Mouse (Mus musculus) megakaryocyte, embryonic 14.5 days (primary cell): ENCODE results near the gene Cspg5.

Experiments used
- FLI1 ChIP-seq: IDR thresholded peaks from 2 replicates; pipeline ENCODE4 v1.6.1; 2012; ENCODE audit warnings: low read length, inconsistent platforms, mixed read lengths
- GATA1 ChIP-seq: IDR thresholded peaks from 3 replicates; pipeline ENCODE4 v1.6.1; 2012; ENCODE audit warnings: mixed read lengths, low read length, inconsistent platforms, borderline replicate concordance

GRCm38 (mm10) chr9:110226191-110226590 is 17.4 kb upstream of the Cspg5 start:
- no peak for TF ChIP-seq GATA1
- no peak for TF ChIP-seq FLI1
